Mouse (Mus musculus): Measurements from ENCODE around the gene Mlana. TPM values are rescaled to one million over a fixed set of nuclear protein-coding genes. Genes with fewer than 3 reads are reported as not detected.
A peak's percentile ranks its signal among the peaks of the same experiment; 100 is the strongest.

Mlana gene
- polyA plus RNA-seq, 1 experiment from 2014 or later = 0.50 TPM

GRCm38 (mm10) chr19:29661974-29662580 lies 35.5 kb upstream of the Mlana start:
- WGBS = 83% methylated on average over 6 of the region's 6 CpGs

GRCm38 (mm10) chr19:29663780-29664179 lies 33.8 kb upstream of the Mlana start:
- 64% methylated on average over 8 of the region's 8 CpGs for WGBS
- Histone ChIP-seq H3K9me3 (no peaks in the 10 kb centered on the region), H3K36me3 (replicated peaks) (no peaks in the 10 kb centered on the region), H3K27ac (replicated peaks) (no peak overlapping the region), H3K27me3 (replicated peaks; ENCODE audit: low read depth, poor library complexity, severe bottlenecking) (no peaks in the 10 kb centered on the region), H3K4me3 (no peak overlapping the region), H3K4me1 (peaks cover 25% of the 10 kb centered on the region)
- no peak for DNase-seq (ENCODE audit: low spot score)

More at GRCm38 (mm10) chr19:29661974-29662580, 35.5 kb upstream of the Mlana start:
- no peaks in the 10 kb centered on the region for H3K36me3 ChIP-seq (replicated peaks)
- no peaks in the 10 kb centered on the region for H3K9me3 ChIP-seq
- no peaks in the 10 kb centered on the region for H3K27me3 ChIP-seq (replicated peaks; ENCODE audit: low read depth, poor library complexity, severe bottlenecking)
- no peak overlapping the region for H3K4me3 ChIP-seq
- no peak overlapping the region for H3K27ac ChIP-seq (replicated peaks)
- DNase-seq (ENCODE audit: low spot score) = no peak
- peaks cover 15% of the 10 kb centered on the region for H3K4me1 ChIP-seq

GRCm38 (mm10) chr19:29664934-29665333 lies 32.7 kb upstream of the Mlana start:
- Histone ChIP-seq H3K4me3 (no peak overlapping the region), H3K4me1 (peaks cover 22% of the 10 kb centered on the region), H3K9me3 (no peaks in the 10 kb centered on the region), H3K36me3 (replicated peaks) (no peaks in the 10 kb centered on the region), H3K27me3 (replicated peaks; ENCODE audit: low read depth, poor library complexity, severe bottlenecking) (no peaks in the 10 kb centered on the region), H3K27ac (replicated peaks) (no peak overlapping the region)
- DNase-seq (ENCODE audit: low spot score) = no peak
- WGBS = 80% methylated on average over 5 of the region's 5 CpGs

- Histone ChIP-seq H3K27ac (replicated peaks) (no peak overlapping the region), H3K9me3 (no peaks in the 10 kb centered on the region), H3K27me3 (replicated peaks; ENCODE audit: low read depth, poor library complexity, severe bottlenecking) (no peaks in the 10 kb centered on the region), H3K4me1 (peaks cover 22% of the 10 kb centered on the region), H3K36me3 (replicated peaks) (no peaks in the 10 kb centered on the region), H3K4me3 (no peak overlapping the region)
- no peak for DNase-seq (ENCODE audit: low spot score)
- WGBS = 79% methylated on average over 4 of the region's 4 CpGs
Measured at GRCm38 (mm10) chr19:29666164-29666563, 31.5 kb upstream of the Mlana start.

GRCm38 (mm10) chr19:29666965-29667594 lies 30.5 kb upstream of the Mlana start:
- peak; percentile 37 for DNase-seq (ENCODE audit: low spot score)
- Histone ChIP-seq H3K4me1 (peaks cover 22% of the 10 kb centered on the region), H3K27me3 (replicated peaks; ENCODE audit: low read depth, poor library complexity, severe bottlenecking) (no peaks in the 10 kb centered on the region), H3K36me3 (replicated peaks) (no peaks in the 10 kb centered on the region), H3K27ac (replicated peaks) (no peak overlapping the region), H3K9me3 (no peaks in the 10 kb centered on the region), H3K4me3 (no peak overlapping the region)
- 67% methylated on average over 5 of the region's 5 CpGs for WGBS

- no peaks in the 10 kb centered on the region for H3K9me3 ChIP-seq
- H3K4me1 ChIP-seq = peaks cover 22% of the 10 kb centered on the region
- no peaks in the 10 kb centered on the region for H3K36me3 ChIP-seq (replicated peaks)
- H3K27me3 ChIP-seq (replicated peaks; ENCODE audit: low read depth, poor library complexity, severe bottlenecking) = no peaks in the 10 kb centered on the region
- no peak overlapping the region for H3K4me3 ChIP-seq
- no peak for DNase-seq (ENCODE audit: low spot score)
- 92% methylated on average over 7 of the region's 7 CpGs for WGBS
- H3K27ac ChIP-seq (replicated peaks) = no peak overlapping the region
Measured at GRCm38 (mm10) chr19:29668135-29668534, 29.5 kb upstream of the Mlana start.

- peaks cover 23% of the 10 kb centered on the region for H3K4me1 ChIP-seq
- H3K27me3 ChIP-seq (replicated peaks; ENCODE audit: low read depth, poor library complexity, severe bottlenecking) = no peaks in the 10 kb centered on the region
- no peak for DNase-seq (ENCODE audit: low spot score)
- no peak overlapping the region for H3K4me3 ChIP-seq
- WGBS = 90% methylated on average over 6 of the region's 6 CpGs
- H3K27ac ChIP-seq (replicated peaks) = no peak overlapping the region
- no peaks in the 10 kb centered on the region for H3K9me3 ChIP-seq
- no peaks in the 10 kb centered on the region for H3K36me3 ChIP-seq (replicated peaks)
Measured at GRCm38 (mm10) chr19:29670247-29670646, 27.4 kb upstream of the Mlana start.

- H3K9me3 ChIP-seq = no peaks in the 10 kb centered on the region
- 77% methylated on average over 2 of the region's 2 CpGs for WGBS
Measured at GRCm38 (mm10) chr19:29671160-29671559, 26.5 kb upstream of the Mlana start.

GRCm38 (mm10) chr19:29672660-29673059 lies 25.0 kb upstream of the Mlana start:
- H3K4me1 ChIP-seq = peaks cover 10% of the 10 kb centered on the region
- H3K27me3 ChIP-seq (replicated peaks; ENCODE audit: low read depth, poor library complexity, severe bottlenecking) = no peaks in the 10 kb centered on the region
- 93% methylated on average over 13 of the region's 13 CpGs for WGBS
- H3K4me3 ChIP-seq = no peak overlapping the region
- no peak overlapping the region for H3K27ac ChIP-seq (replicated peaks)
- no peaks in the 10 kb centered on the region for H3K9me3 ChIP-seq
- no peak for DNase-seq (ENCODE audit: low spot score)
- no peaks in the 10 kb centered on the region for H3K36me3 ChIP-seq (replicated peaks)

More at GRCm38 (mm10) chr19:29671160-29671559, 26.5 kb upstream of the Mlana start:
- no peaks in the 10 kb centered on the region for H3K36me3 ChIP-seq (replicated peaks)
- no peak for DNase-seq (ENCODE audit: low spot score)
- no peaks in the 10 kb centered on the region for H3K27me3 ChIP-seq (replicated peaks; ENCODE audit: low read depth, poor library complexity, severe bottlenecking)
- H3K4me3 ChIP-seq = no peak overlapping the region
- peaks cover 25% of the 10 kb centered on the region for H3K4me1 ChIP-seq
- H3K27ac ChIP-seq (replicated peaks) = no peak overlapping the region

- H3K4me1 ChIP-seq = peaks cover 6% of the 10 kb centered on the region; the same call in 1 of the 2 replicates
- no peak overlapping the region for H3K4me3 ChIP-seq
- 96% methylated on average over 7 of the region's 7 CpGs for WGBS
- H3K36me3 ChIP-seq (replicated peaks) = no peaks in the 10 kb centered on the region
- H3K9me3 ChIP-seq = no peaks in the 10 kb centered on the region
- no peaks in the 10 kb centered on the region for H3K27me3 ChIP-seq (replicated peaks; ENCODE audit: low read depth, poor library complexity, severe bottlenecking)
- H3K27ac ChIP-seq (replicated peaks) = no peak overlapping the region
- no peak for DNase-seq (ENCODE audit: low spot score)
Measured at GRCm38 (mm10) chr19:29674946-29675345, 22.7 kb upstream of the Mlana start.

GRCm38 (mm10) chr19:29675562-29676078 lies 22.0 kb upstream of the Mlana start:
- peaks cover 6% of the 10 kb centered on the region; the same call in 1 of the 2 replicates for H3K4me1 ChIP-seq
- H3K27ac ChIP-seq (replicated peaks) = no peak overlapping the region
- no peaks in the 10 kb centered on the region for H3K9me3 ChIP-seq
- H3K36me3 ChIP-seq (replicated peaks) = no peaks in the 10 kb centered on the region
- 64% methylated on average over 9 of the region's 9 CpGs for WGBS
- no peak for DNase-seq (ENCODE audit: low spot score)
- no peaks in the 10 kb centered on the region for H3K27me3 ChIP-seq (replicated peaks; ENCODE audit: low read depth, poor library complexity, severe bottlenecking)
- no peak overlapping the region for H3K4me3 ChIP-seq

GRCm38 (mm10) chr19:29676479-29677193 lies 21.0 kb upstream of the Mlana start:
- no peaks in the 10 kb centered on the region for H3K9me3 ChIP-seq
- H3K4me3 ChIP-seq = no peak overlapping the region
- no peak for DNase-seq (ENCODE audit: low spot score)
- no peaks in the 10 kb centered on the region for H3K36me3 ChIP-seq (replicated peaks)
- H3K27ac ChIP-seq (replicated peaks) = no peak overlapping the region
- no peaks in the 10 kb centered on the region for H3K27me3 ChIP-seq (replicated peaks; ENCODE audit: low read depth, poor library complexity, severe bottlenecking)
- WGBS = 88% methylated on average over 10 of the region's 10 CpGs
- H3K4me1 ChIP-seq = peaks cover 6% of the 10 kb centered on the region; the same call in 1 of the 2 replicates

Measured in embryonic facial prominence, embryonic 10.5 days (tissue).